Mouse (Mus musculus) stomach, embryonic 16.5 days (tissue): ENCODE measurements around the gene Tubb2b. TPM values are rescaled to one million over a fixed set of nuclear protein-coding genes. Genes with fewer than 3 reads are reported as not detected.

ENCODE experiments used
- polyA plus RNA-seq: library from polyadenylated mRNA; unstranded; fragments of >200 nt; fragmentation: Nextera tagmentation; extraction: Ambion mirVana; gene quantifications from 2 replicates; pipeline ENCODE4 v1.2.1, GENCODE M21; 2015

The Tubb2b gene
- polyA plus RNA-seq, 1 experiment from 2014 or later: 41.7 TPM

Other genes starting within 250 kb of the Tubb2b start
- not detected in 2 replicates for gene Serpinb6c, start 224.8 kb downstream of the Tubb2b start, polyA plus RNA-seq
- gene Nqo2, start 165.8 kb downstream of the Tubb2b start, polyA plus RNA-seq: 27.0 and 27.6 TPM in 2 replicates
- 17.8 TPM in 2 replicates for gene Ripk1, start 128.1 kb downstream of the Tubb2b start, polyA plus RNA-seq
- gene Serpinb6a, start 127.7 kb downstream of the Tubb2b start, polyA plus RNA-seq: 66.4 and 75.2 TPM in 2 replicates
- 48.9 and 49.8 TPM in 2 replicates for gene Bphl, start 92.9 kb downstream of the Tubb2b start, polyA plus RNA-seq
- 221 and 243 TPM in 2 replicates for gene Tubb2a, start 52.5 kb downstream of the Tubb2b start, polyA plus RNA-seq
- 58.8 and 62.9 TPM in 2 replicates for gene Psmg4, start 32.5 kb upstream of the Tubb2b start, polyA plus RNA-seq
- gene Slc22a23, start 214.7 kb upstream of the Tubb2b start, polyA plus RNA-seq: 3.1 and 3.6 TPM in 2 replicates